Comparison of ENCODE assay signal across 27 mouse cellular contexts in the genomic region with DNA sequence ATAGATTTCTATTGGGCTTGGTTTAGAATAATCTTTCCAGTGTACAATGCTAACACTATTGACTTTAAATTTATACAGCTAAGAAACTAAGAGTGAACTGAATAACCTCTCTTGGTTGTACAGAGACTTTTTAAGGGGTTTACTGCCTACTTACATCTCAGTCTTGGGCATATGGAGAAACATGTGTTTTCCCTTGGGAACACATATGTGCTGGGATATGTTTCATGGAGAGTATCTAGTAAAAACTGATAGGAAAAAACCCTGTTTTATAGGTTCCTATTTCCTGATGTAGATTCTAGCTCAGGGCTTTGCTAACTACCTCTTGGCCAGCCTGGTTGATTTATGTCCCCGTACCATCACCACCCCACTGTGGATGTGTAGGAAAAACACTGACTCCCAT.
"Had no signal": no experiment of that assay in that cellular context is flagged by ENCODE, and none has a peak within 500 bp of the region (broad histone marks: within the 10 kb centered on the region; RNA-seq: fewer than 3 reads in every experiment).

No protein-coding gene starts in this region.

- H3K9ac ChIP-seq: heart, embryonic 12.5 days; hindbrain, embryonic 13.5 days; hindbrain, embryonic 15.5 days; kidney, embryonic 15.5 days; limb, embryonic 12.5 days; liver, embryonic 13.5 days; liver, embryonic 15.5 days; liver, postnatal 0 days had no signal

- H3K4me1 ChIP-seq: heart, embryonic 10.5 days; hindbrain, embryonic 13.5 days; hindbrain, embryonic 15.5 days; kidney, embryonic 15.5 days; liver, embryonic 13.5 days; liver, embryonic 15.5 days had no signal

- H3K36me3 ChIP-seq: heart, embryonic 10.5 days; heart, embryonic 12.5 days; hindbrain, embryonic 13.5 days; hindbrain, embryonic 15.5 days; kidney, embryonic 15.5 days; limb, embryonic 12.5 days; liver, embryonic 13.5 days; liver, embryonic 15.5 days had no signal

- ATAC-seq: hindbrain, postnatal 0 days; intestine, embryonic 16.5 days; liver, postnatal 0 days had no signal

- H3K4me3 ChIP-seq: gastrocnemius, adult 2 months; heart, embryonic 10.5 days; heart, embryonic 12.5 days; hindbrain, embryonic 13.5 days; hindbrain, embryonic 15.5 days; kidney, embryonic 15.5 days; layer of hippocampus, adult 2 months; limb, embryonic 12.5 days; liver, embryonic 13.5 days; liver, embryonic 15.5 days had no signal

- DNase-seq: gastrocnemius, adult 2 months; gastrocnemius, postnatal 10 days; gastrocnemius, postnatal 25 days; heart, adult 18-20 months; heart, postnatal 10 days; kidney, adult 11 months; kidney, adult 2 months; kidney, adult 9 months; kidney, postnatal 14 days; kidney, postnatal 36 days; layer of hippocampus, postnatal 36 days; left cerebral cortex, postnatal 4 days; liver; liver, embryonic 13.5 days; liver, postnatal 0 days had no signal

- H3K27ac ChIP-seq: gastrocnemius, adult 2 months; heart, embryonic 10.5 days; hindbrain, embryonic 13.5 days; hindbrain, embryonic 15.5 days; hindbrain, postnatal 0 days; kidney, embryonic 15.5 days; kidney, postnatal 0 days; layer of hippocampus, adult 2 months; limb, embryonic 12.5 days; liver, embryonic 13.5 days; liver, embryonic 15.5 days had no signal

- H3K27me3 ChIP-seq: heart, embryonic 12.5 days; hindbrain, embryonic 13.5 days; hindbrain, embryonic 15.5 days; kidney, embryonic 15.5 days; limb, embryonic 12.5 days; liver, embryonic 13.5 days; liver, embryonic 15.5 days had no signal

- H3K9me3 ChIP-seq: heart, embryonic 10.5 days; heart, embryonic 12.5 days; hindbrain, embryonic 13.5 days; hindbrain, embryonic 15.5 days; kidney, embryonic 15.5 days; limb, embryonic 12.5 days; liver, embryonic 13.5 days; liver, embryonic 15.5 days had no signal

- H3K4me2 ChIP-seq: heart, embryonic 12.5 days; hindbrain, embryonic 13.5 days; hindbrain, embryonic 15.5 days; kidney, embryonic 15.5 days; limb, embryonic 12.5 days; liver, embryonic 11.5 days; liver, embryonic 13.5 days; liver, embryonic 15.5 days had no signal
